Mouse (Mus musculus) mouse trophoblast stem cell (cell line): ENCODE data around the gene Rfxank.

Experiments
- in situ Hi-C, 2 experiments: fragments of 300-500 bp; cut with MseI, MboI; formaldehyde crosslinking; loops; 2 replicates in 1 of 2; 3 replicates in 1 of 2; pipeline ENCODE4 v1.15.1; 2025

The Rfxank gene

GRCm38 (mm10) chr8:70110451-70110850 lies 28.5 kb downstream of the Rfxank start:
- in situ Hi-C loops: no loop called here

- in situ Hi-C loops: no loop called here
Measured at GRCm38 (mm10) chr8:70104922-70105321, 34.0 kb downstream of the Rfxank start.

GRCm38 (mm10) chr8:70104506-70104905 lies 34.4 kb downstream of the Rfxank start:
- in situ Hi-C loops: no loop called here

- in situ Hi-C loops: no loop called here
Measured at GRCm38 (mm10) chr8:70100241-70100640, 38.7 kb downstream of the Rfxank start.

- in situ Hi-C loops: no loop called here
Measured at GRCm38 (mm10) chr8:70099276-70099675, 39.7 kb downstream of the Rfxank start.

GRCm38 (mm10) chr8:70092786-70093185 lies 46.2 kb downstream of the Rfxank start:
- in situ Hi-C loops: no loop called here

- in situ Hi-C loops: no loop called here
Measured at GRCm38 (mm10) chr8:70089296-70089960, 49.5 kb downstream of the Rfxank start.

GRCm38 (mm10) chr8:70087836-70088650 lies 50.9 kb downstream of the Rfxank start:
- in situ Hi-C loops: no loop called here

- in situ Hi-C loops: no loop called here
Measured at GRCm38 (mm10) chr8:70087237-70087636, 51.7 kb downstream of the Rfxank start.

GRCm38 (mm10) chr8:70086151-70086550 lies 52.8 kb downstream of the Rfxank start:
- in situ Hi-C loops: no loop called here

GRCm38 (mm10) chr8:70084191-70085065 lies 54.5 kb downstream of the Rfxank start:
- in situ Hi-C loops: no loop called here

- in situ Hi-C loops: no loop called here
Measured at GRCm38 (mm10) chr8:70083285-70083684, 55.7 kb downstream of the Rfxank start, which contains the start of gene Hapln4. Gene Hapln4 (plus strand): TSS chr8:70083457.

GRCm38 (mm10) chr8:70081976-70082375 lies 57.0 kb downstream of the Rfxank start:
- in situ Hi-C loops: no loop called here
